Mouse (Mus musculus) heart, embryonic 14.5 days (tissue): ENCODE data around the gene Hivep3. TPM values are rescaled to one million over a fixed set of nuclear protein-coding genes. Genes with fewer than 3 reads are reported as not detected.

Experiments
- ATAC-seq: fragments of 200-750 bp; cut with Nextera tagmentation; 2 replicates; pipeline ENCODE4 v1.8.0; 2017; ENCODE audit warnings: low read depth, moderate TSS enrichment; ENCODE audit not compliant: insufficient number of reproducible peaks, insufficient read depth, low FRiP score
- H3K27ac ChIP-seq, 2 experiments: fragments of 200-500 bp in 1 of 2; fragments of 300-500 bp in 1 of 2; sonication (generic) in 1 of 2; replicated peaks in 1 of 2; 2 replicates each; pipeline ENCODE4 v1.5.1; 2012 to 2014; ENCODE audit warnings: low read depth in 2 of 2, low read length in 2 of 2, control low read depth in 1 of 2, mild to moderate bottlenecking in 1 of 2, mixed read lengths in 1 of 2; ENCODE audit not compliant: control insufficient read depth in 1 of 2, insufficient read depth in 1 of 2
- H3K27me3 ChIP-seq: fragments of 300-500 bp; sonication (generic); 2 replicates; pipeline ENCODE4 v1.6.1; 2014; ENCODE audit warnings: mild to moderate bottlenecking, low read length, control low read depth; ENCODE audit not compliant: control insufficient read depth, insufficient read depth
- H3K36me3 ChIP-seq: fragments of 300-500 bp; sonication (generic); 2 replicates; pipeline ENCODE4 v1.6.1; 2014; ENCODE audit warnings: mild to moderate bottlenecking, control low read depth, low read length, mixed read lengths; ENCODE audit not compliant: control insufficient read depth, insufficient read depth
- H3K4me1 ChIP-seq, 2 experiments: fragments of 200-500 bp in 1 of 2; fragments of 300-500 bp in 1 of 2; sonication (generic) in 1 of 2; 2 replicates each; pipeline ENCODE4 v1.6.1; 2012 to 2014; ENCODE audit warnings: low read length in 2 of 2, control low read depth in 1 of 2, mixed read lengths in 1 of 2; ENCODE audit not compliant: control insufficient read depth in 2 of 2, insufficient read depth in 2 of 2
- H3K4me2 ChIP-seq: fragments of 300-500 bp; sonication (generic); 2 replicates; pipeline ENCODE4 v1.6.1; 2014; ENCODE audit warnings: mild to moderate bottlenecking, low read length
- H3K4me3 ChIP-seq, 2 experiments: fragments of 200-500 bp in 1 of 2; fragments of 300-500 bp in 1 of 2; sonication (generic) in 1 of 2; 2 replicates each; pipeline ENCODE4 v1.5.1; 2012 to 2014; ENCODE audit warnings: low read length in 2 of 2, mild to moderate bottlenecking in 2 of 2, control low read depth in 1 of 2, low read depth in 1 of 2, moderate library complexity in 1 of 2; ENCODE audit not compliant: control insufficient read depth in 1 of 2, insufficient read depth in 1 of 2
- H3K9ac ChIP-seq: fragments of 300-500 bp; sonication (generic); 2 replicates; pipeline ENCODE4 v1.6.1; 2014; ENCODE audit warnings: mild to moderate bottlenecking, low read length
- H3K9me3 ChIP-seq: fragments of 300-500 bp; sonication (generic); 2 replicates; pipeline ENCODE4 v1.6.1; 2016; ENCODE audit warnings: low read length, control low read depth; ENCODE audit not compliant: control insufficient read depth
- WGBS: fragments of 180-500 bp; shearing (Covaris S2); extraction: QIAGEN DNeasy Blood & Tissue Kit; methylation state at CpG from one replicate; pipeline ENCODE4 v1.1.7; 2014; 5-methylcytosine and 5-hydroxymethylcytosine counted together
- polyA plus RNA-seq: library from polyadenylated mRNA; unstranded; fragments of >200 nt; fragmentation: Nextera tagmentation; extraction: Ambion mirVana; gene quantifications from 2 replicates; pipeline ENCODE4 v1.2.1, GENCODE M21; 2014

Gene Hivep3
- polyA plus RNA-seq, 1 experiment from 2014 or later = 6.8 TPM

GRCm38 (mm10) chr4:120045131-120045537, 311.6 kb downstream of the Hivep3 start:
- Histone ChIP-seq H3K4me1 (peaks cover 11 to 13% of the 10 kb centered on the region in 2 experiments; a peak in 3 of 4 replicates), H3K27ac (no peak overlapping the region), H3K36me3 (no peaks in the 10 kb centered on the region), H3K4me2 (no peak overlapping the region), H3K4me3 (no peak overlapping the region), H3K27me3 (no peaks in the 10 kb centered on the region), H3K9me3 (no peaks in the 10 kb centered on the region), H3K9ac (no peak overlapping the region)
- ATAC-seq = no peak
- 59% methylated on average over 5 of the region's 5 CpGs for WGBS

GRCm38 (mm10) chr4:120045871-120046270, 312.3 kb downstream of the Hivep3 start:
- no peak overlapping the region for H3K9ac ChIP-seq
- no peak overlapping the region for H3K4me2 ChIP-seq
- H3K27me3 ChIP-seq = no peaks in the 10 kb centered on the region
- no peaks in the 10 kb centered on the region for H3K36me3 ChIP-seq
- peaks cover 11 to 13% of the 10 kb centered on the region in 2 experiments; a peak in 3 of 4 replicates for H3K4me1 ChIP-seq
- WGBS = 48% methylated on average over 7 of the region's 7 CpGs
- no peak for ATAC-seq
- no peaks in the 10 kb centered on the region for H3K9me3 ChIP-seq
- H3K4me3 ChIP-seq = no peak overlapping the region
- no peak overlapping the region for H3K27ac ChIP-seq

- ATAC-seq = no peak
- H3K9me3 ChIP-seq = no peaks in the 10 kb centered on the region
- no peak overlapping the region for H3K4me3 ChIP-seq
- no peaks in the 10 kb centered on the region for H3K36me3 ChIP-seq
- no peak overlapping the region for H3K4me2 ChIP-seq
- WGBS = 18% methylated on average over 4 of the region's 4 CpGs
- no peaks in the 10 kb centered on the region for H3K27me3 ChIP-seq
- no peak overlapping the region for H3K9ac ChIP-seq
- no peak overlapping the region for H3K27ac ChIP-seq
- H3K4me1 ChIP-seq = peaks cover 11 to 13% of the 10 kb centered on the region in 2 experiments; a peak in 3 of 4 replicates
Observed at GRCm38 (mm10) chr4:120047060-120047459, 313.5 kb downstream of the Hivep3 start.

GRCm38 (mm10) chr4:120048274-120048673, 314.7 kb downstream of the Hivep3 start:
- WGBS = 88% methylated on average over 4 of the region's 4 CpGs
- H3K4me3 ChIP-seq = no peak overlapping the region
- no peak overlapping the region for H3K27ac ChIP-seq
- H3K36me3 ChIP-seq = no peaks in the 10 kb centered on the region
- H3K4me2 ChIP-seq = no peak overlapping the region
- H3K9ac ChIP-seq = no peak overlapping the region
- H3K9me3 ChIP-seq = no peaks in the 10 kb centered on the region
- peaks cover 11 to 13% of the 10 kb centered on the region in 2 experiments; a peak in 3 of 4 replicates for H3K4me1 ChIP-seq
- H3K27me3 ChIP-seq = no peaks in the 10 kb centered on the region
- no peak for ATAC-seq

- Histone ChIP-seq H3K27me3 (no peaks in the 10 kb centered on the region), H3K4me3 (no peak overlapping the region), H3K27ac (no peak overlapping the region), H3K4me1 (peaks cover 11 to 13% of the 10 kb centered on the region in 2 experiments; a peak in 3 of 4 replicates), H3K9me3 (no peaks in the 10 kb centered on the region), H3K36me3 (no peaks in the 10 kb centered on the region), H3K4me2 (no peak overlapping the region), H3K9ac (no peak overlapping the region)
- WGBS = 87% methylated on average over 3 of the region's 3 CpGs
- no peak for ATAC-seq
Observed at GRCm38 (mm10) chr4:120049857-120050256, 316.3 kb downstream of the Hivep3 start.

GRCm38 (mm10) chr4:120052481-120052880, 318.9 kb downstream of the Hivep3 start:
- Histone ChIP-seq H3K9ac (no peak overlapping the region), H3K4me1 (peaks cover 0 to under 1% of the 10 kb centered on the region in 2 experiments; a peak in 1 of 4 replicates), H3K27me3 (no peaks in the 10 kb centered on the region), H3K4me2 (no peak overlapping the region), H3K9me3 (no peaks in the 10 kb centered on the region), H3K27ac (no peak overlapping the region), H3K4me3 (no peak overlapping the region), H3K36me3 (no peaks in the 10 kb centered on the region)
- no peak for ATAC-seq

- no peaks in the 10 kb centered on the region for H3K36me3 ChIP-seq
- no peak overlapping the region for H3K27ac ChIP-seq
- no peaks in the 10 kb centered on the region for H3K4me1 ChIP-seq
- no peak overlapping the region for H3K9ac ChIP-seq
- H3K27me3 ChIP-seq = no peaks in the 10 kb centered on the region
- no peaks in the 10 kb centered on the region for H3K9me3 ChIP-seq
- no peak for ATAC-seq
- H3K4me2 ChIP-seq = no peak overlapping the region
- no peak overlapping the region for H3K4me3 ChIP-seq
- WGBS = 86% methylated on average over 11 of the region's 11 CpGs
Observed at GRCm38 (mm10) chr4:120053026-120054005, 319.7 kb downstream of the Hivep3 start.
